Mouse (Mus musculus): ENCODE data around the gene Cebpg. TPM values are rescaled to one million over a fixed set of nuclear protein-coding genes. Genes with fewer than 3 reads are reported as not detected.

The Cebpg gene
- total RNA-seq, 2 experiments from 2014 or later: 25.4 to 25.5 TPM

GRCm38 (mm10) chr7:35025409-35026275, 30.7 kb downstream of the Cebpg start:
- DNase-seq: peak; percentile 77 to 93

- DNase-seq: no peak
These were observed 31.9 kb downstream of the Cebpg start for GRCm38 (mm10) chr7:35024426-35024825.

- DNase-seq: no peak
These were observed 33.1 kb downstream of the Cebpg start for GRCm38 (mm10) chr7:35023251-35023650.

- peak in 1 of 2 experiments; percentile 60 for DNase-seq
These were observed 35.0 kb downstream of the Cebpg start for GRCm38 (mm10) chr7:35021365-35021764.

GRCm38 (mm10) chr7:35015252-35015651, 41.1 kb downstream of the Cebpg start:
- no peak for DNase-seq

GRCm38 (mm10) chr7:35013228-35013627, 43.1 kb downstream of the Cebpg start:
- no peak for DNase-seq

GRCm38 (mm10) chr7:35006661-35007060, 49.7 kb downstream of the Cebpg start:
- DNase-seq: no peak

- no peak for DNase-seq
These were observed 53.1 kb downstream of the Cebpg start for GRCm38 (mm10) chr7:35003171-35003737.

GRCm38 (mm10) chr7:35000839-35001238, 55.5 kb downstream of the Cebpg start:
- peak; percentile 21 to 58 for DNase-seq

Small RNAs within 50 kb of the gene (microRNA-seq; reads per million reads assigned to microRNA genes)
- 0 reads per million in 2 experiments for gene Gm25033

Other genes with a start within 250 kb of the Cebpg start
- under 1 TPM in 1 of 2 experiments, not detected in 1; 0.46 TPM for gene Chst8, start 243.9 kb downstream of the Cebpg start, total RNA-seq (2021)
- 10 to 100 TPM; 28.0 to 34.4 TPM for gene Pepd, start 144.2 kb downstream of the Cebpg start, total RNA-seq (2021)
- gene Cebpa, start 62.7 kb upstream of the Cebpg start, total RNA-seq (2021): 10 to 100 TPM in 1 of 2 experiments, 1 to 10 TPM in 1; 8.0 to 22.5 TPM
- 1 to 10 TPM in 1 of 2 experiments, under 1 TPM in 1; 0.35 to 1.1 TPM for gene Slc7a10, start 129.8 kb upstream of the Cebpg start, total RNA-seq (2021)
- 1 to 10 TPM; 7.4 to 9.4 TPM for gene Lrp3, start 158.9 kb upstream of the Cebpg start, total RNA-seq (2021)